Mouse (Mus musculus): ENCODE results near the gene Tuba1b. TPM values are rescaled to one million over a fixed set of nuclear protein-coding genes. Genes with fewer than 3 reads are reported as not detected.
"Not testable (repeated sequence)": the region's sequence is repeated elsewhere in the genome, so short reads cannot be mapped to it uniquely, and the experiment has no call there.

The Tuba1b gene
- polyA plus RNA-seq, 1 experiment from 2014 or later = 1,790 TPM

DNA sequence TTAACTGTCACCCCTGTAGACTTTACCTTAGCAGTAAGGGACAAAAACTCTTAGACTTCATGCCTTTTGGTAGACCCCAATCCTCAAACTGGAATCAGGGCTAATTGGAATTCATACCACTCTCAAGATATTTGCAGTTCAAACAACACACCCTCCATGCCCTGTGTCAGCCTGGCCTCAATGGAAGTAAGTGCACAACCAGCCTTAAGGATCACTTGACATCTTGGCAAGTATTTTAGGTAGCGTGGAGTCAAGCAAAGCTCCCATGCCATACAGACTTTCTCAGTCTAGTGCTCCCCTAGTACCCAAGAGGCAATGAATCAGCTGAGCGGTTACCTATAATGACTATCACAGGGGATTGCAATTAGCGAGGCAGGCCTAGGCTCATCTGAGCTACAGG is 3.4 kb downstream of the Tuba1b start:
- Histone ChIP-seq H3K9me3 (no peaks in the 10 kb centered on the region), H3K4me3 (replicated peaks) (no peak overlapping the region), H3K36me3 (replicated peaks) (peaks cover 15% of the 10 kb centered on the region), H3K9ac (no peak overlapping the region), H3K4me1 (peaks cover 33% of the 10 kb centered on the region), H3K4me2 (peak overlapping the region; percentile 31; the same call in 1 of the 2 replicates), H3K27me3 (no peaks in the 10 kb centered on the region), H3K27ac (0 out of 2 replicates have a peak overlapping the region, but pooled peaks have one; percentile 13)
- no peak for ATAC-seq (ENCODE audit: low FRiP score)
- WGBS = 76% methylated on average over 3 of the region's 3 CpGs

DNA sequence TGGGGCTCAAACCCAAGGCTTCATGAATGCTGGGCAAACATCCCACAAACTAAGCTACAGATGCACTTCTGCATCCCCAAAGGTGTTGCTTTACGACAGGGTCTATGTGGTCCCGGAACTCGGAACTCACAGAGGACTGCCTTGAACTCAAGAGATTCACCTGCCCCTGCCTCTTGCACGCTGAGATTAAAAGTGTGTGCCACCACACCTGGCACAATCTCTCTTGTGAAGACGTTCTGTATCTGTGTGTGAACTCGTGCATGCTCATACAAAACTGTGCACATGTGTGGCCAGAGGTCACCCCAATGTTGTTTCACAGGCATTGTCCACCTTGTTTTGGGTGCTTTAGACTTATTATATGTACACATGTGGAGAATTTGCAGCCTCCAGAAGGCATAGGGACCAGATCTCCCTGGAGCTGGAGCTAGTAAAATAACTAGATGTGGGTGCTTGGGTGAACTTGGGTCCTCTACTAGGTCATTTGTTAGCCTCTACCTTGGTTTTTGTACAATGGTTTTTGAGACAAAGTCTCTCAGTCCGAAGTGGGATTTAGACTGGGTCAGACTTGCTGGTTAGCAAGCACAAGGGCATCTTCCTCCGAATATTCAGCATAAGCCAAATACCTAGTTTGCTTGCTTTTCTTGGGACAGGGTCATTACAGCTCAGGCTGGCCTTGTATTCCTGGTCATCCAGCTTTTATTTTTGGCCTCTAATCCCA is 4.2 kb downstream of the Tuba1b start:
- Histone ChIP-seq H3K9ac (no peak overlapping the region), H3K4me2 (no peak overlapping the region), H3K27ac (0 out of 2 replicates have a peak overlapping the region, but pooled peaks have one; percentile 46), H3K4me3 (replicated peaks) (no peak overlapping the region), H3K27me3 (no peaks in the 10 kb centered on the region), H3K4me1 (peaks cover 25% of the 10 kb centered on the region), H3K9me3 (no peaks in the 10 kb centered on the region), H3K36me3 (replicated peaks) (peaks cover 15% of the 10 kb centered on the region)
- ATAC-seq (ENCODE audit: low FRiP score) = no peak
- 57% methylated on average over 8 of the region's 8 CpGs for WGBS

DNA sequence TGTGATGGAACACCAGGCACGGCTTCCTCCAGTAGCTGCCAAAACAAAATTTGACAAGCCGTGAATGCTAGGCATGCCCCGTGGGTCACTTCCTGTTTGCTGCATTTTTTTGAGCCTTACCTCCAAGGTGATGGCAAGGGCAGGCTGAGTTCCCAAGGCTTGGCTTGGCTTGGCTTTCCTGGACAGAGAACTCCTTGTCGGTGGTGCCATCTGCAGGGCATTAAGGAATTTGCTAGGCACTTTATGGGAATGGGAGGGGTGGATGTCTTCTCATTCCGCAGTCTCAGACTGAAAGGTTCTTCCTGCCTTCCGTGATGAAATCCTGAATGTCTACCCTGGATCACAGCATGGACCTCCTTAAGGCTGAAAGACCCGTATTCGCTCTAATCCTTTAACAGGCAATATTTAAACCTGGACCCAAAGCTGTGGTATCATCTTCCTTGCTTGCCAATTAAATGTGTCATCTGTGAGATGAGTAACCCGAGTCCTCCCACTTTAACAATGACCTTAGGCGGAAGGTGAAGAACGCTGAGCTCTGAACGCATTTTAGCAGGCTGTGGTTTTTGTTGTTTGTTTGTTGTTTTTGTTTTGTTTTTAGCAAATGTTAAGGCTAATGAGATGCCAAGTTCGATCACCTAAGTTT is 5.6 kb downstream of the Tuba1b start:
- Histone ChIP-seq H3K9ac (no peak overlapping the region), H3K4me3 (replicated peaks) (no peak overlapping the region), H3K4me2 (no peak overlapping the region), H3K9me3 (no peaks in the 10 kb centered on the region), H3K27me3 (no peaks in the 10 kb centered on the region), H3K36me3 (replicated peaks) (peaks cover 15% of the 10 kb centered on the region), H3K4me1 (peaks cover 23% of the 10 kb centered on the region), H3K27ac (peak overlapping the region; percentile 56; the same call in 1 of the 2 replicates)
- ATAC-seq (ENCODE audit: low FRiP score) = peak; percentile 28
- 17% methylated on average over 13 of the region's 13 CpGs for WGBS

- Histone ChIP-seq H3K4me2 (no peak overlapping the region), H3K9ac (no peak overlapping the region), H3K27me3 (no peaks in the 10 kb centered on the region), H3K9me3 (no peaks in the 10 kb centered on the region), H3K4me3 (replicated peaks) (no peak overlapping the region), H3K36me3 (replicated peaks) (peaks cover 15% of the 10 kb centered on the region), H3K4me1 (peaks cover 18% of the 10 kb centered on the region), H3K27ac (no peak overlapping the region)
- no peak for ATAC-seq (ENCODE audit: low FRiP score)
- 79% methylated on average over 5 of the region's 5 CpGs for WGBS
Measured at GRCm38 (mm10) chr15:98927566-98927965, 6.8 kb downstream of the Tuba1b start.

- Histone ChIP-seq H3K9me3 (no peaks in the 10 kb centered on the region), H3K27me3 (no peaks in the 10 kb centered on the region), H3K4me2 (no peak overlapping the region), H3K36me3 (replicated peaks) (peaks cover 4% of the 10 kb centered on the region; the same call in 1 of the 2 replicates), H3K4me1 (peaks cover 8% of the 10 kb centered on the region; the same call in 1 of the 2 replicates), H3K27ac (no peak overlapping the region), H3K4me3 (replicated peaks) (no peak overlapping the region), H3K9ac (no peak overlapping the region)
- WGBS = 81% methylated on average over 3 of the region's 3 CpGs
- ATAC-seq (ENCODE audit: low FRiP score) = no peak
Measured at GRCm38 (mm10) chr15:98924682-98925081, 9.7 kb downstream of the Tuba1b start.

- Histone ChIP-seq H3K36me3 (replicated peaks) (peaks cover 4% of the 10 kb centered on the region; the same call in 1 of the 2 replicates), H3K9me3 (no peaks in the 10 kb centered on the region), H3K4me1 (peaks cover 4% of the 10 kb centered on the region; the same call in 1 of the 2 replicates), H3K4me3 (replicated peaks) (no peak overlapping the region), H3K9ac (no peak overlapping the region), H3K4me2 (no peak overlapping the region), H3K27me3 (no peaks in the 10 kb centered on the region), H3K27ac (no peak overlapping the region)
- 86% methylated on average over 2 of the region's 2 CpGs for WGBS
- no peak for ATAC-seq (ENCODE audit: low FRiP score)
Measured at GRCm38 (mm10) chr15:98923031-98923537, 11.3 kb downstream of the Tuba1b start.

DNA sequence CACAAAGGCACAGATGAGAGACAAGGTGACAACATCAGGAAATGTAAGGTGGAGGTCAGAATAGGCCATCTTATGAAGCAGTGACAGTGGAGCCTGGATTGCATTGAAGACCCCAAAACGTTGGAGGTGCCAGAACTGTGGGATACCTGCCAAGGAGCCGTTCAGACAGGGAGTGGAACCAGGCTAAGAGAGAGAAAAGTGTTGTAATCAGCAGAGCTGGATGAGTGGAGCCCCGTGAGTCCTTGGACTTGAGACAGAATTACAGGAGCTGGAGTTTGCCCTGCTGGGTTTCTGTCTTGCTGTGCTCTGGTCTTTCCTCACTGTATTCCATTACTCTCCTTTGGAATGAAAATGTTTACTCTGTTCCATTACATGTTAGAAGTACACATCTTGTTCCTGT is 11.8 kb downstream of the Tuba1b start:
- Histone ChIP-seq H3K36me3 (replicated peaks) (peaks cover 4% of the 10 kb centered on the region; the same call in 1 of the 2 replicates), H3K27me3 (no peaks in the 10 kb centered on the region), H3K27ac (no peak overlapping the region), H3K9me3 (no peaks in the 10 kb centered on the region), H3K4me2 (no peak overlapping the region), H3K9ac (no peak overlapping the region), H3K4me1 (peaks cover 4% of the 10 kb centered on the region; the same call in 1 of the 2 replicates), H3K4me3 (replicated peaks) (no peak overlapping the region)
- 62% methylated on average over 3 of the region's 3 CpGs for WGBS
- ATAC-seq (ENCODE audit: low FRiP score) = no peak

DNA sequence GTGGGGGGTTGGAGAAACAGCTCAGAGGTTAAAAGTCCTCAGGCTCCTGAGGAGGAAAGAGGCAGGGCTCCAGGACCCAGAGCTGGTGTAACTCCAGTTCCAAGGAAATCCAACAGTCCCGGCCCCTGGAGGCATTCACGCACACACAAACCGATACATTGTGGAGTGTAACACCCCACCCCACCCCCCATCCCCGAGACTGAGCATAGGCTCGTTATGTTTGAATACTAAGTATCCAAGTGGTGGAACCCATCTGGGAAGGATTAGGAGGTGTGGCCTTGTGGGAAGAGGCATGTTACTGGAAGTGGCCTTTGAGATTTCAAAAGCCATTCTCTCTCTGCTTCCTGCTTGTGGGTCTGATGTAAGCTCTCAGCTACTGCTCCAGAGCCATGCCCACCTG is 12.9 kb downstream of the Tuba1b start:
- WGBS = 74% methylated on average over 5 of the region's 5 CpGs
- H3K9ac ChIP-seq = no peak overlapping the region
- no peak overlapping the region for H3K4me2 ChIP-seq
- H3K9me3 ChIP-seq = no peaks in the 10 kb centered on the region
- H3K27ac ChIP-seq = no peak overlapping the region
- H3K4me1 ChIP-seq = peaks cover 10% of the 10 kb centered on the region
- no peak overlapping the region for H3K4me3 ChIP-seq (replicated peaks)
- no peak for ATAC-seq (ENCODE audit: low FRiP score)
- H3K27me3 ChIP-seq = no peaks in the 10 kb centered on the region
- peaks cover 4% of the 10 kb centered on the region; the same call in 1 of the 2 replicates for H3K36me3 ChIP-seq (replicated peaks)

DNA sequence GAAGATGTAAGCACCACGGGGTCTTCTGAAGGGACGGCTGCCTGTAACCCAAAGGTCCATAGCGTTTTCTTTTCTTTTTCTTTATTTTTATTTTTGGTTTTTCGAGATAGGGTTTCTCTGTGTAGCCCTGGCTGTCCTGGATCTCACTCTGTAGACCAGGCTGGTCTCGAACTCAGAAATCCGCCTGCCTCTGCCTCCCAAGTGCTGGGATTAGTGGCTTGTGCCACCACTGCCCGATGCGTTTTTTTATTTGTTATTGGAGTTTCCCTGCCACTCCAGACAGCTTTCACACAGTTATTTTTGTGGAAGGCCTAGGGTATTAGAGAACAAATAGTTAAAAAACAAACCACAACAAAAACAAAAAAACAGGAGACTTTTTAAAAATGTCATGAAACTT is 15.9 kb downstream of the Tuba1b start:
- H3K27ac ChIP-seq = peak overlapping the region; percentile 48
- H3K4me3 ChIP-seq (replicated peaks) = peak overlapping the region; percentile 86
- WGBS = 31% methylated on average over 8 of the region's 8 CpGs
- H3K4me2 ChIP-seq = peak overlapping the region; percentile 58
- peak overlapping the region; percentile 40; the same call in 1 of the 2 replicates for H3K9ac ChIP-seq
- not testable (repeated sequence) for ATAC-seq (ENCODE audit: low FRiP score); H3K27me3 ChIP-seq; H3K9me3 ChIP-seq
- H3K36me3 ChIP-seq (replicated peaks) = peaks cover 14% of the 10 kb centered on the region
- peaks cover 27% of the 10 kb centered on the region for H3K4me1 ChIP-seq

DNA sequence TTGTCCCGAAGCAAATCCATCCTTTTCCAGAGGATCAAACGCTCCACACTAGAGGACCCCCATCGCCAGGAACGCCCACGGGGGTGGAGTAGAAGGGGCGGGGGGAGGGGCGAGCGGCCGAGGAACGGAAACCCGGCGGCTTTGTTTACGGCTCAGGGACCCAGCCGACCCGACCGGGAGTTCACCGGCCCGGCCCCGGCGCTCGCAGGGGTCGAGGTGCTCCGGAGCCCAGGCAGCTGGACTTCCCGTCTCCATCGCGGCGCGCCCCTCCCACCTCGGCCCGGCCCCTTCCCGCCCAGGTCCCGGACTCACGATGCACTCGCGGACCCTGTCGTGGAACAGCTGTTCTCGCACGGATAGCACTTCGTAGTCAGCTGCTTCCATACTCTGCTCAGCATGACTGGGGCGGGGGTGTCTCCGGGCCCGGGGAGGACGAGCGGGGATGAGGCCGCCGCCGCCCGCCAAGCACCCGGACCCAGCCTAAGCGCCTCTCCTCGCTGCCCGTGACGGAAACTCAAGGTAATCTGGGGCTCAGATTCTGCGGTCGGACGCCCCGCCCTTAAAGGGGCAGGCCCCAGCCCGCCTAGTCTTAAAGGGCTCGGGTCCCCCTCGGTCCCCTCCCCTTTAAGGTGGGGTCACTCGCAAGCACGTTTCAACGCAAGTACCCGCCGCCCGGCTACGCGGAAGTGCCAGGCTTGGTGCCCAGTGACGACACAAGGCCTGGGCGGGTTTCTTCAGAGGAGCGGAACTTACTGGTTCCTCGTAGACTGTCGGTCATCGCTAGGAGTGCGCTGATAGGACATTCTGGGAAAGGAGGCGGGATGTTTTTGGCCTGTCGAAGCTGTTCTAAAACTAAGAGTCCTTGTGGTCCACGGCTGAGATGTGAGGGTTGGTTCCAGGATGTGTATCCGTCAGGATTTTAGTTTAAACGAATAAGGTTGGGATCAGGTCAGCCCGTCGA is 16.5 kb downstream of the Tuba1b start, which contains the start of gene Lmbr1l:
Gene Lmbr1l, minus strand, starts transcription at position 694 of the 961 bp plus-strand sequence.
- peak; percentile 99 for ATAC-seq (ENCODE audit: low FRiP score)

DNA sequence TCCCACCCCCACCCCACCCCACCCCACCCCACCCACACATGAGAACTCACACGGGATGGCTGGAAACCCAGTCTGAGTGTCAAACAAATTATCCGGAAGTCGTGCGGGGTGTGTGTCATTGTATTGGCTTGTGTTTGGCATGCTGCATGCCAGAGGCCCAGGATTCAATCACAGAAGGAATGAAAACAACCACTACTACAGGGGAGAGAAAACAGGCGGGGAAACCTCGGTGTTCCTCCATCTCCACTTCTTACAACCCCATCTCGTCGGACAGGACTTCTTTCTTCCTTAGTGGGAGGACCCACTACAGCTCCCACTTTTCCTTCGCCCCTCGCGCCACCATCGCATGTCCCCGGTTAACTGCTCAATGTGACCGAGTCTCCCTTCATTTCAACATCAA is 17.3 kb downstream of the Tuba1b start:
- Histone ChIP-seq H3K4me3 (replicated peaks) (peak overlapping the region; percentile 86), H3K4me2 (peak overlapping the region; percentile 88), H3K9ac (peak overlapping the region; percentile 84), H3K27ac (peak overlapping the region; percentile 95), H3K4me1 (peaks cover 27% of the 10 kb centered on the region), H3K36me3 (replicated peaks) (peaks cover 28% of the 10 kb centered on the region), H3K9me3 (no peaks in the 10 kb centered on the region), H3K27me3 (no peaks in the 10 kb centered on the region)
- 2% methylated on average over 14 of the region's 14 CpGs for WGBS
- no peak for ATAC-seq (ENCODE audit: low FRiP score)

More for the DNA sequence above, 16.5 kb downstream of the Tuba1b start, which contains the start of gene Lmbr1l:
- peak within 1 kb of the TSS; percentile 84 for H3K9ac ChIP-seq
- H3K27me3 ChIP-seq = no peaks in the 10 kb centered on the region
- H3K4me3 ChIP-seq (replicated peaks) = peak within 1 kb of the TSS; percentile 86
- H3K4me1 ChIP-seq = peaks cover 27% of the 10 kb centered on the region
- H3K4me2 ChIP-seq = peak within 1 kb of the TSS; percentile 88
- peak within 1 kb of the TSS; percentile 95 for H3K27ac ChIP-seq
- H3K36me3 ChIP-seq (replicated peaks) = peaks cover 21% of the 10 kb centered on the region
- WGBS = under 1% methylated on average over 82 of the region's 82 CpGs
- H3K9me3 ChIP-seq = no peaks in the 10 kb centered on the region
